Mouse (Mus musculus): ENCODE measurements around the gene Szrd1.

DNA sequence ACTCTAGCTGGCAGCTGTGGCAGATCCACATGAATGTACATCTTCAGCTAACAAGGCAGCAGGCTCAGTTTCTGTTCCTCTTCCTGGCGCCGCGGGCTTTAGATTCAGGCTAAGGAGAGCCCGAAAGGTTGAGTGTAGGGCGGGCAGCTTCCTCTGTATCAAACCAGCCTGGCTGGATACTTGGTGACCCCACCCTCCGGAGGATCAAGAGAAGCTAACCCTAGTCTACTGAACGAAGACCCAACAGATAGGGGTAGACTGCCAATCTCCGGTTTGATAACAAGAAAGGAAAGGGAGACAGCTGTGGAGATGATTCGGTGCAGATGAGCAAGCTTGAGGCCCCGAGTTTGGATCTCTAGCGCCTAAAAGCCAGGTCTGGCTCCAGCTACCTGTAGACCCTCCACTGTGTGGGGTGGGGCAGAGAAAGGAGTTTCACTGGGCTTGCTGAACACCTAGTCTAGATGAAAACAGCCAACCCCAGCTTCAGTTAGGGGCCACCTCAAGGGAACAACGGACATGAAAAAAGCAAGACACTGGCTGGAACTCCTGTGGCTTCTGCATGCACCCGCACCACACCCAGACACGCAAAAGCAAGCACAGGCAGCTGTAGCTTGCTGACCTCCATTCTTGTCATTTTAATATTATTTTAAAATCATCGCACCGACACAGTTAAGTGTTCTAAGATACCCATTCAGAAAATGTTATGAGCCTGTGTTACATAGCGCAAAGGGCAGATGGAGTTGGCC lies 62.6 kb downstream of the Szrd1 start:
- no peak for TF ChIP-seq TAL1 (IDR thresholded peaks at IDR 0.05; ENCODE audit: low read length)
- TF ChIP-seq GATA1 (IDR thresholded peaks at IDR 0.05; ENCODE audit: low read length): no peak
